ENCODE assay signal across 13 mouse cellular contexts in the genomic region with DNA sequence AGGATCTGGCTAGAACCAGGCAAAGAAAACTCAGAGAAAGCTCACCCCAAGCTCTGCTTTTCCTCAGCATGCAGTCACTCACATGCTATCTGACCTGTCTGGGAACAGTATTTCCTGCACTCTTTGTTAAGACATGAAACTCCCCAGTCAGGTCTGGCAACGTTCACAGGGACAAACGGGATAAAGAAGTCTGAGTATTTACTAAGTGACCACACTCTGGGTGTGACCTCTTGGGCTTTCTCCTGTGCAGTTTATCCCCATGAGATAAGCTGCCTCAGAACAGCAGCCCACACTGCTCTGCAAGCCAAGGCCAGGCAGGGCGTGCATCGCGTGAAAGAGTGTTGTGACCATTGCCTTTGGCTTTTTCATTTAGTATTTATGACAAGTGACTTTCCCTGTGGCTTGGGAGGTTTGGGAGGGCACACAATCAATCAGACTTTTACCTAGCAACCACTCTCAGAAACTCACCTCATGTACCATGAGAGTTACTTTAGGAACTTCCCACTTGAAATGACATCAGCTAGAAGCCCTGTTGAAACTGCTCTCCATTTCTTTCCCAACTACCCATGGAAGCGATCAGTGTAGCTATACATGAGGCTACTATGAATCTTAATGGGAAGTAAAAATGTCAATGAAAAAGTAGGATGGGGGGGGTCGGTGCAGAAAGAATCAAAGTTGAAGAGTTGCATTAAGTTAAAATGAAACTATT. TPM values are rescaled to one million over a fixed set of nuclear protein-coding genes. Genes with fewer than 3 reads are reported as not detected.
DNase-seq lines count a peak whose midpoint lies in the region; ATAC-seq and TF ChIP-seq lines count a peak whose summit lies in the region.
"Had no signal": no experiment of that assay in that cellular context is flagged by ENCODE, and none has a peak within 500 bp of the region (broad histone marks: within the 10 kb centered on the region; RNA-seq: fewer than 3 reads in every experiment).

No protein-coding gene starts in this region.

- no peaks in the 10 kb centered on the region for H3K36me3 ChIP-seq in liver, embryonic 11.5 days (ENCODE audit: control insufficient read depth, insufficient read depth, low read length)
- peaks cover 22% of the 10 kb centered on the region for H3K36me3 ChIP-seq in heart, embryonic 13.5 days
- H3K36me3 ChIP-seq in lung, embryonic 14.5 days (ENCODE audit: insufficient read depth) = 0 out of 2 replicates have a peak, but pooled peaks cover 3% of the 10 kb centered on the region
- no peaks in the 10 kb centered on the region; the same call in 1 of the 2 replicates for H3K36me3 ChIP-seq in stomach, postnatal 0 days (ENCODE audit: control insufficient read depth, insufficient read depth, low read length)
- H3K36me3 ChIP-seq: hindbrain, embryonic 13.5 days had no signal

- no peak for TF ChIP-seq CTCF in lung, embryonic 14.5 days (IDR thresholded peaks at IDR 0.05; ENCODE audit: low read depth)
- TF ChIP-seq CTCF in stomach, postnatal 0 days (IDR thresholded peaks at IDR 0.05; ENCODE audit: low read depth) = no peak

- no peak overlapping the region for H3K4me2 ChIP-seq in liver, embryonic 11.5 days
- H3K4me2 ChIP-seq in heart, embryonic 13.5 days = peak overlapping the region; percentile 22; the same call in 1 of the 2 replicates
- no peak overlapping the region for H3K4me2 ChIP-seq in lung, embryonic 14.5 days
- H3K4me2 ChIP-seq in stomach, postnatal 0 days (replicated peaks; ENCODE audit: low read depth) = no peak overlapping the region
- H3K4me2 ChIP-seq: embryonic facial prominence, embryonic 13.5 days; hindbrain, embryonic 13.5 days had no signal

- DNase-seq in liver, embryonic 11.5 days (ENCODE audit: low spot score) = no peak
- DNase-seq in liver = no peak
- peak; percentile 51 for DNase-seq in lung, embryonic 14.5 days
- peak; percentile 89 for DNase-seq in stomach, postnatal 0 days (ENCODE audit: low spot score)
- no peak for DNase-seq in retina, postnatal 1 day
- no peak for DNase-seq in thymus, postnatal 25 days
- no peak for DNase-seq in kidney, postnatal 4 days
- DNase-seq: cerebellum, adult 2 months had no signal

- H3K27ac ChIP-seq in liver, embryonic 11.5 days (ENCODE audit: low read depth, low read length) = no peak overlapping the region
- H3K27ac ChIP-seq in heart, embryonic 13.5 days (replicated peaks) = peak overlapping the region; percentile 80
- H3K27ac ChIP-seq in lung, embryonic 14.5 days (ENCODE audit: low read depth) = no peak overlapping the region
- H3K27ac ChIP-seq in stomach, postnatal 0 days (replicated peaks) = peak overlapping the region; percentile 78
- H3K27ac ChIP-seq: embryonic facial prominence, embryonic 13.5 days; hindbrain, embryonic 13.5 days had no signal

- ATAC-seq in liver, embryonic 11.5 days (replicated peaks; ENCODE audit: low FRiP score) = 0 out of 2 replicates have a peak, but pooled peaks have one; percentile 41
- ATAC-seq in heart, embryonic 13.5 days (ENCODE audit: extremely low read depth, insufficient number of reproducible peaks, low FRiP score, low TSS enrichment) = peak; percentile 66
- ATAC-seq in lung, embryonic 14.5 days (ENCODE audit: insufficient read depth) = peak; percentile 65; the same call in 1 of the 2 replicates
- peak; percentile 92 for ATAC-seq in stomach, postnatal 0 days (ENCODE audit: low FRiP score, low TSS enrichment)

- WGBS in liver, embryonic 11.5 days = 54% methylated on average over 7 of the region's 7 CpGs
- WGBS in heart, embryonic 13.5 days = 24% methylated on average over 7 of the region's 7 CpGs
- 50% methylated on average over 7 of the region's 7 CpGs for WGBS in lung, embryonic 14.5 days
- WGBS in stomach, postnatal 0 days = 36% methylated on average over 7 of the region's 7 CpGs

- no peaks in the 10 kb centered on the region for H3K9me3 ChIP-seq in liver, embryonic 11.5 days (ENCODE audit: control insufficient read depth, low read length)
- H3K9me3 ChIP-seq in heart, embryonic 13.5 days = no peaks in the 10 kb centered on the region
- no peaks in the 10 kb centered on the region for H3K9me3 ChIP-seq in lung, embryonic 14.5 days (ENCODE audit: low read depth, low read length)
- no peaks in the 10 kb centered on the region for H3K9me3 ChIP-seq in stomach, postnatal 0 days (ENCODE audit: control insufficient read depth, low read length)
- H3K9me3 ChIP-seq: embryonic facial prominence, embryonic 13.5 days; hindbrain, embryonic 13.5 days had no signal

- peak; percentile 94 for TF ChIP-seq EP300 in stomach, postnatal 0 days (optimal IDR thresholded peaks at IDR 0.05)

- H3K4me1 ChIP-seq in liver, embryonic 11.5 days (replicated peaks; ENCODE audit: control insufficient read depth, insufficient read depth, low read length) = no peaks in the 10 kb centered on the region; the same call in 1 of the 2 replicates
- H3K4me1 ChIP-seq in heart, embryonic 13.5 days = peaks cover 27% of the 10 kb centered on the region
- no peaks in the 10 kb centered on the region for H3K4me1 ChIP-seq in lung, embryonic 14.5 days (ENCODE audit: insufficient read depth)
- peaks cover 3% of the 10 kb centered on the region; the same call in 1 of the 2 replicates for H3K4me1 ChIP-seq in stomach, postnatal 0 days (replicated peaks; ENCODE audit: control insufficient read depth, insufficient read depth)
- H3K4me1 ChIP-seq: hindbrain, embryonic 13.5 days had no signal

- no peak overlapping the region for H3K9ac ChIP-seq in liver, embryonic 11.5 days (ENCODE audit: low read depth, low read length)
- 0 out of 2 replicates have a peak overlapping the region, but pooled peaks have one; percentile 11 for H3K9ac ChIP-seq in heart, embryonic 13.5 days
- no peak overlapping the region for H3K9ac ChIP-seq in lung, embryonic 14.5 days
- H3K9ac ChIP-seq in stomach, postnatal 0 days (ENCODE audit: low read length) = no peak overlapping the region
- H3K9ac ChIP-seq: embryonic facial prominence, embryonic 13.5 days; hindbrain, embryonic 13.5 days had no signal

- H3K4me3 ChIP-seq in liver, embryonic 11.5 days (ENCODE audit: low read depth, low read length) = no peak overlapping the region
- no peak overlapping the region for H3K4me3 ChIP-seq in heart, embryonic 13.5 days
- H3K4me3 ChIP-seq in lung, embryonic 14.5 days (ENCODE audit: low read depth, low read length) = no peak overlapping the region
- H3K4me3 ChIP-seq in stomach, postnatal 0 days (ENCODE audit: low read depth, low read length) = no peak overlapping the region
- H3K4me3 ChIP-seq: embryonic facial prominence, embryonic 13.5 days; hindbrain, embryonic 13.5 days had no signal

- H3K27me3 ChIP-seq in liver, embryonic 11.5 days (replicated peaks; ENCODE audit: control insufficient read depth, insufficient read depth, low read length) = no peaks in the 10 kb centered on the region
- H3K27me3 ChIP-seq in heart, embryonic 13.5 days (replicated peaks) = no peaks in the 10 kb centered on the region
- no peaks in the 10 kb centered on the region for H3K27me3 ChIP-seq in lung, embryonic 14.5 days (ENCODE audit: insufficient read depth, low read length)
- no peaks in the 10 kb centered on the region for H3K27me3 ChIP-seq in stomach, postnatal 0 days (ENCODE audit: control insufficient read depth, insufficient read depth, low read length)
- H3K27me3 ChIP-seq: CH12.LX; embryonic facial prominence, embryonic 13.5 days; hindbrain, embryonic 13.5 days had no signal

RNA-seq across cellular contexts. Expression of gene Gsta1, which starts 18.0 kb away (rescaled TPM):
- polyA plus RNA-seq in liver, embryonic 11.5 days (2014; fragmentation: Nextera tagmentation; extraction: Ambion mirVana) = not detected in 2 replicates
- not detected in 2 replicates for polyA plus RNA-seq in heart, embryonic 13.5 days (2015; fragmentation: Nextera tagmentation; extraction: Ambion mirVana)
- not detected in 2 replicates for polyA plus RNA-seq in lung, embryonic 14.5 days (2014; fragmentation: Nextera tagmentation; extraction: Ambion mirVana)
- 1,326 and 1,348 TPM in 2 replicates for polyA plus RNA-seq in stomach, postnatal 0 days (2015; fragmentation: Nextera tagmentation; extraction: Ambion mirVana)
- polyA plus RNA-seq: cerebellum, adult 2 months; hindbrain, embryonic 13.5 days; testis, adult 2 months had no signal

RNA-seq across cellular contexts. Expression of gene Gsta4, which starts 29.9 kb away (rescaled TPM):
- polyA plus RNA-seq in liver, embryonic 11.5 days (2014; fragmentation: Nextera tagmentation; extraction: Ambion mirVana) = 33.3 and 40.6 TPM in 2 replicates
- 62.7 and 72.4 TPM in 2 replicates for polyA plus RNA-seq in heart, embryonic 13.5 days (2015; fragmentation: Nextera tagmentation; extraction: Ambion mirVana)
- polyA plus RNA-seq in lung, embryonic 14.5 days (2014; fragmentation: Nextera tagmentation; extraction: Ambion mirVana) = 48.4 and 58.0 TPM in 2 replicates
- 1,515 and 1,656 TPM in 2 replicates for polyA plus RNA-seq in stomach, postnatal 0 days (2015; fragmentation: Nextera tagmentation; extraction: Ambion mirVana)

RNA-seq across cellular contexts. Expression of gene Gm3776, which starts 44.4 kb away (rescaled TPM):
- polyA plus RNA-seq in liver, embryonic 11.5 days (2014; fragmentation: Nextera tagmentation; extraction: Ambion mirVana) = not detected in 2 replicates
- not detected in 2 replicates for polyA plus RNA-seq in heart, embryonic 13.5 days (2015; fragmentation: Nextera tagmentation; extraction: Ambion mirVana)
- polyA plus RNA-seq in lung, embryonic 14.5 days (2014; fragmentation: Nextera tagmentation; extraction: Ambion mirVana) = not detected in 2 replicates
- 929 and 937 TPM in 2 replicates for polyA plus RNA-seq in stomach, postnatal 0 days (2015; fragmentation: Nextera tagmentation; extraction: Ambion mirVana)
- polyA plus RNA-seq: cerebellum, adult 2 months; embryonic facial prominence, embryonic 13.5 days; hindbrain, embryonic 13.5 days; testis, adult 2 months had no signal

Comparison
In these comparisons a context has a peak if more than half of its experiments do, and no peak if none do; other contexts are left out.
1. ATAC-seq: peak in every context shown above with its lines; median percentile 92 in stomach, postnatal 0 days; 66 in heart, embryonic 13.5 days; 65 in lung, embryonic 14.5 days; 41 in liver, embryonic 11.5 days.
2. DNase-seq: peak in lung, embryonic 14.5 days (single experiment) and stomach, postnatal 0 days (single experiment); none in liver, embryonic 11.5 days (single experiment), liver (single experiment), retina, postnatal 1 day (single experiment), thymus, postnatal 25 days (single experiment) and kidney, postnatal 4 days (0 of 2).
3. H3K27ac ChIP-seq: peak in heart, embryonic 13.5 days (single experiment) and stomach, postnatal 0 days (single experiment); none in liver, embryonic 11.5 days (single experiment) and lung, embryonic 14.5 days (single experiment).
4. RNA of gene Gsta1, which starts 18.0 kb away (polyA plus RNA-seq): 1,326 to 1,348 TPM in stomach, postnatal 0 days; not detected in heart, embryonic 13.5 days, not detected in liver, embryonic 11.5 days and not detected in lung, embryonic 14.5 days; every median in the first group is over 1,000 times any median in the second.
5. RNA of gene Gsta4, which starts 29.9 kb away (polyA plus RNA-seq): 1,515 to 1,656 TPM in stomach, postnatal 0 days; 62.7 to 72.4 TPM in heart, embryonic 13.5 days, 48.4 to 58.0 TPM in lung, embryonic 14.5 days and 33.3 to 40.6 TPM in liver, embryonic 11.5 days; every median in the first group is over 10 times any median in the second.
6. RNA of gene Gm3776, which starts 44.4 kb away (polyA plus RNA-seq): 929 to 937 TPM in stomach, postnatal 0 days; not detected in liver, embryonic 11.5 days, not detected in heart, embryonic 13.5 days and not detected in lung, embryonic 14.5 days; every median in the first group is over 100 times any median in the second.